Mouse (Mus musculus): Measurements from ENCODE around the gene Gm4131. TPM values are rescaled to one million over a fixed set of nuclear protein-coding genes. Genes with fewer than 3 reads are reported as not detected.

The Gm4131 gene
- not detected for total RNA-seq (2023)

DNA sequence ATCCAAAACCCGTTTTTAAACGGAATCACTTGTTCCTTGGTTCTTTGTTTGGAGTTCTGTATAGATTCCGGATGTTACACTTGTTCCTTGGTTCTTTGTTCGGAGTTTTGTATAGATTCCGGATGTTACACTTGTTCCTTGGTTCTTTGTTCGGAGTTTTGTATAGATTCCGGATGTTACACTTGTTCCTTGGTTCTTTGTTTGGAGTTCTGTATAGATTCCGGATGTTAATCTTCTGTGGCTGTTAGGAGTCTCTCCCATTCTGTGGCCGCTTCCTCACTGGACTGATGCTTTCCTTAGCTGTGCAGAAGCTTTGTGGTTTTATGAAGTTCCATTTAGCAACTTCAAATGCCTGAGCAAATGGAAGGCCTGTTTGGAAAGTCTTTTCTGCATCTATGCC, at the start of gene Gm4131:
TSS of gene Gm4131 (minus strand) at position 101 of the 400 bp plus-strand sequence.

DNA sequence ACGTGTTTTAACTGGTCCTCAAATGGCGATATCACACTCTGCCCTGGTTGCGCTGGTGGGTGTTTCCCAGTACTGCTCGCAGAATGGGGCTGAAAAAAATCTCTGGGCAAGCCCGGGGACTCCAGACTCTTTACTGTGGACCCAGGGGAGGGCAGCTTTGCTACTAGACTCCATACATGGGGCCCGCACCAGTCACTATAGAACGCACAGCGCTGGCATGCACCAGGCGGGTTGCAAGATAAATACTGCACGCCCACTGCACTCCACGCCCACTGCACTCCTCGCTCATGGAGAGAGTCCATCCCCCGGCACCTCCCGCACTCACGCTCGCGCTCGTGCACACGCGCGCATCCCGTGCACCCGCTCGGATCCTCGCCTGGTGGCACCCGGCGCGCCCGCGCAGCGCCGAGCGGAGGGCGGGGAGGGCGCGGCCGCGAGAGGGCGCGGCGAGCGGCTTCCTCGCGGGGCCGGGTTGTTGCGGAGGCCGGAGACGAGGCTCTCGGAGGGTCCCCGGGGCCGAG, 11.4 kb downstream of the Gm4131 start, which contains the start of gene Fam124a:
TSS of gene Fam124a (plus strand) at position 429 of the 521 bp plus-strand sequence.

DNA sequence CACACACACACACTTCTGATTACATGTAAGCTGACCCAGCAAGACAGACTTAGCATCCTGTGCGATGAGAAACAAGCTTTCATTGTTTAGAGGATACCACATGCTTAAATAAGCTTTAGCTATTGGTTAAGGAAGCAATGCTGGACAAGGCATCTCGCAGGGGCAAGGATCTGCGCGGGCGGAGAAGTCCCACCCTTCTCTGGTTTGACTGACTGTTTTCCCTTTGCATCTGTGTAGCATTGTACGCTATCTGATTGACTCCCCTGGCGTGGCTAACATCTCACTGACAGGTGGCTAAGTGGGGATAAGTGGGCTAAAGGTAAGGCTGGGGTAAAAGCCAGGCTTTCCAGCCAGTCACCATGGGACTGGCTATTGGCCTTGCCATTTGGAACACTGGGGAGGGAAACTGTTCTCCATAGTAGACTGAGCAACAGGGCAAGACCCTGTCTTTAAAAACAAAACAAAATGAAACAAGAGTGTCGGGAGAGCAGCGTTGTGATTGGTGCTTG, 110.4 kb downstream of the Gm4131 start, which contains the start of gene Gucy1b2:
TSS of gene Gucy1b2 (minus strand) at position 51 of the 509 bp plus-strand sequence.

Other genes with a start within 250 kb of the Gm4131 start
- gene Gucy1b2, start 110.6 kb downstream of the Gm4131 start, total RNA-seq (2023), result not detected
- not detected for gene Fam124a, start 11.2 kb downstream of the Gm4131 start, total RNA-seq (2023)
- gene Serpine3, start 96.7 kb upstream of the Gm4131 start, total RNA-seq (2023), result not detected
- 10 to 100 TPM; 47.2 to 61.1 TPM for gene Ints6, start 194.2 kb upstream of the Gm4131 start, total RNA-seq (2023)